Mouse (Mus musculus) retina, postnatal 1 day (tissue): Measurements from ENCODE around the gene Garnl3.

ENCODE experiments used
- DNase-seq: peaks from one replicate; pipeline ENCODE4 v3.0.0-alpha.2; 2012

Garnl3 gene

DNA sequence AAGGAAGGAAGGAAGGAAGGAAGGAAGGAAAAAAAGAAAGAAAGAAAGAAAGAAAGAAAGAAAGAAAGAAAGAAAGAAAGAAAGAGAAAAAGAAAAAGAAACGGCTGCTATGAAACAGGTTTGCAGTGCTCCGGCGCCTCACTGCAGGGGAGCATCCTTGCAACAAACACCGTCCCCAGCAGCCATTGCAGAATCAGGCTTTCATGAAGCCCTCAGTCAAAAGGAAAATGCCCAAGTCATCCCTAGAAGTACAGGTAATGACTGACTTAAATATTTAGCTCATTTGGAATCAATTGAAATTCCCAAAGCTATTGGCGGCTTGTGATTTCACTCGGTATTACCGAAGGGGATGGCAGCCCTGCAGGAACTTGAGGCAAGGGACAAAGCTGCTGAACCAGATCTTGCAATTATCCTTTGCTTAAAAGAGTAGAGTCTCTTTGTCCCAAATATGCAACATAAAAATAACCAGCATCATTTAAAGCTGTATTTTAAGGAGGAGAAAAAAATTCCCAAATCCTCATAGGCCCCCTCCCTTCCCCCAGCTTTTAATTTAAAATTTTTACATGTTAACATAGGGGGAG lies 45.3 kb downstream of the Garnl3 start:
- DNase-seq: no peak

DNA sequence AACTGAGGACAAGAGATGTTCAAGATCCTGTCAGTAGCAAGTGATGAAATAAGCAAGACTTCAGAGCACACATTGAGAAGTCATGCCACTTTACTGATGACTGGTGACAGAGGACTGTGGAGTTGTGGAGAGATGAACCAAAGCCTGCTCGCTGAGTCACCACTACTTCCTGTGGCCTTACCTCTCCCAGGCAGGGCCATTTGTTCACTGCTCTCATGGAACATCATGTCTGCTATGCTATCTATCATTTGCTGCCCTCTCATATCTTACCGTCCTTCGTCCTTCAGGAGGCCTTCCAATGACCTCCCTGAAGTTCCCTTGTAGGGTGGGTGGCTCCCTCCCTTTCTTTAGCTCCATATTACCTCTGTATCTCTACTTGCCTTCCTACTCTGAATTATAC lies 47.2 kb downstream of the Garnl3 start:
- DNase-seq: no peak

- peak; percentile 17 for DNase-seq
Observed at GRCm38 (mm10) chr2:33080166-33080565, 51.3 kb downstream of the Garnl3 start.

DNA sequence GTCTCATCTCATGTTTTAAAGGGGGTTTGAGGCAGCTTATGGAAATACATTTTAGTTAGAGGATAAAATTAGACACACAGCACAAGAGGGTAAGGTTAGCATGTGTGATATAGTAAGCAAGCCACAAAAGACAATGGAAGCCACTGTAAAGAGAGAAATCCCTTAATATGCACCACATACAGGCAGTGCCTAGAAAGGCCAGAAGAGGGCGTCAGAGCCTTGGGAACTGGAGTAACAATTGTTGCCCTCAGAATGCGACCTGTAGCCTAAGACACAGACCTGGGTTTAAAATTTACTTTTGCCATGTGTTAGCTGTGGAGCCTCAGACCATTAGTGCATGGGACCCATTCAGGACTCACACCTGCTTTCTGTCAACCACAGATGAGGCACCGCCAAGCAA lies 54.2 kb downstream of the Garnl3 start:
- DNase-seq: peak; percentile 29

DNA sequence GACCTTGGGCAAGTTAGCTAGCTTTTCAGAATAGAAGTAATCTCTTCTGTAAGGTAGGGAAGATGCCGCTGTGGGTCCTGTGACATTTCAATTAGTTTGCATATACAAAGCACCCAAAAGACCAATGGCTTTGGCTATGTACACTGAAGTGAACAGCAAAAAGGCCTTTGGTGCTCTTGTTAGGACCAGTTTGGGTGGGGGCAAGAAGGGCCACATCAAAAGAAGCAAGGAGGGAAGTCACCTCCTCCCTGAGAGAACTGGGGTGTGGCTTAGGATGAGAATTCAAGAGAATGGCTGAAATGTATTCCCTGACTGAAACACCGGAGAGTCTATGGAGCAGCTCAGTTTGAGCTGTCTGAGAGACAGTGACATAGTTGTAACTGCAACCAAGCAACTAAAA lies 56.5 kb downstream of the Garnl3 start:
- no peak for DNase-seq

DNA sequence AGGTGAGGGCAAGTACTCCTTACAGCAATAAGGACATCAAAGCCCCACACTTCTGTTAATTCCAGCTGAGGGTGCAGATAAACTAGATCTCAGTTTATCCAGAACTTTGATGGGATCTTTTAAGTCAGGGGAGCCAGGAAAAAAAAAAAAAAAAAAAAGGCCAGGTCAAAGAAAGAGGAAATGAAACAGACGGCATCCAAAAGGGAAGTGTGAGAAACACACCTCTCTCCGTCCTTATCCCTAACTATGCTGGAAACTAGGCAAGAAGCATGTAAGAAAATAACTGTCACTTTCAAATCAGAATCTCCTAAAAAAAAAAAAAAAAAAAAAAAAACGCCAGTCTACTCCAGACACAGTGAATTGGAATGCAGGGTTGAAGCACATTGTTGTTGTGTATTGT lies 57.3 kb downstream of the Garnl3 start:
- no peak for DNase-seq

GRCm38 (mm10) chr2:33072333-33072732 lies 59.1 kb downstream of the Garnl3 start:
- DNase-seq: no peak

DNA sequence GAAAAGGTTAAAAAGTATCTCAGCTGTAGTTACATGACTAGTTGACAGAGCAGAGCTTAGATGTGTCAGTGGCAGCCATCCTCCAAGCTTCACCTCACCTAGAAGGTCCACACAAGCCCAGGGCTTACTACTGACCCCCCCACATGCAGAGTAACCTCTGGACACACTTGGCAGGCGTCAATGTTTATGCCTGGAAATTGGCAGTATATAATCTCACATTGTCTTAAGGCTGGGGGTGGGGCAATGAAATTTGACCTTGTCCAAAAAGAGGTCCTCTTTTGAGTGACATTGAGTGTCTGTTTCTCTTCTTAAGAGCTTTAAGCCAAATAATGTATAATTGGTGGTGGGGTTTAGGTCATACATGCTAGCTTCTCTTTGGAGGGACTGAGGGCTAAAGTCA lies 65.8 kb downstream of the Garnl3 start:
- no peak for DNase-seq

DNA sequence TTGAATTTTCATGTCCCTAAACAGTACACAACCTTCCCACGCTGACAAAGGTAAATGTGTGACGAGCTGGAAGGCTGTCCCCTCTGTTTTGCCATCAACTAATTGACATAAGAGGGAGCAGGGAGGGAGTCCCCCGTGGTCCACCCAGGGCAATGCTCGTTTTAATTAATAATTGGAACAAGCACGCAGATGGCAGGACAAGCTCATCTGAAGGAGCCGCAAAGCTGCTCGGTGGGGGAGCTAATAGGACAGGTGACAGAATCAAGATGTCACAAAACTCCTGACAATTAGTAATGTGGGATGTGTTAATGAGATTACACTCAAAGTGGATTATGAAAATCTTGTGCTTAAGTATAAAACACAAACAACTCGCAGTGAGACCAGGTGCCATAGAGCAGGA lies 68.7 kb downstream of the Garnl3 start:
- DNase-seq: peak; percentile 81

- DNase-seq: no peak
Observed at GRCm38 (mm10) chr2:33058926-33059325, 72.5 kb downstream of the Garnl3 start.

GRCm38 (mm10) chr2:33057514-33057913 lies 73.9 kb downstream of the Garnl3 start:
- no peak for DNase-seq

DNA sequence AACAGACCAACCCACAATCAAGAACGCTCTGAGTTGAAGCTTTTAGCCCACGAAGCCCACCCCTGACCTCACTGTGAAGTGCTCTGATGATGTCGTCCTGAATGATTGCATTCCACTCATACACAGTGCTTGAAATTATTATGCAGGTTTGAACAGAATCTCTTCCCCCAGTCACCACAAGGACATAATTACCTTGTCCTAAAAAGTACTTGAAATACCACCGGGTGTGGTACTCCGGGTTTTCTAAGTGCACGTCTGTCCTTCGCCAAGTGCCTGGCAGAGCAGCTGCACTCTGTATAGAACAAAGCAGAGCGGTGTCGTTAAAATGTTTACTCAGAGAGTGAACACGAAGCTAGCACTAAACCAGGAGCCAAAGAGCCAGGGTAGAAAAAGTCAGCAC lies 77.5 kb downstream of the Garnl3 start:
- DNase-seq: no peak

GRCm38 (mm10) chr2:33047360-33047759 lies 84.1 kb downstream of the Garnl3 start:
- DNase-seq: no peak

DNA sequence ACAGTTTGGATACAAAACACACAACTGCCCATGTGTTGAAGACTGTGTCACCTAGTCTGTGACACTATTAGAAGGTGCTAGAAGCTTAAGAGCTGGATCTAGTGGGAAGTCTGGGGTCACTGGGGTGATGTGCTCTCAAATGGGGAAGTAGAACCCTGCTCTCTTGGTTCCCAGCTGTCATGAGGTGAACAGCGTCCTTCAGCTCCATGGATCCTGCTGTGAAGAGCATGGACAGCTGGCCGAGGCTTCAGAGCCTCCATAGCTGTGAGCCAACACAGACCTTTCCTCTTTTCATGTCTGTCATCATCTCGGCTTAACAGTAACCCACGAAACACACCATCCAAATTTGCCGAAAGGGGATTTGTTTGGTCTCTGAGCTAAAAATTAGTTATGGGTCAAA lies 84.5 kb downstream of the Garnl3 start:
- DNase-seq: no peak

- DNase-seq: no peak
Observed at GRCm38 (mm10) chr2:33045899-33046298, 85.6 kb downstream of the Garnl3 start.

DNA sequence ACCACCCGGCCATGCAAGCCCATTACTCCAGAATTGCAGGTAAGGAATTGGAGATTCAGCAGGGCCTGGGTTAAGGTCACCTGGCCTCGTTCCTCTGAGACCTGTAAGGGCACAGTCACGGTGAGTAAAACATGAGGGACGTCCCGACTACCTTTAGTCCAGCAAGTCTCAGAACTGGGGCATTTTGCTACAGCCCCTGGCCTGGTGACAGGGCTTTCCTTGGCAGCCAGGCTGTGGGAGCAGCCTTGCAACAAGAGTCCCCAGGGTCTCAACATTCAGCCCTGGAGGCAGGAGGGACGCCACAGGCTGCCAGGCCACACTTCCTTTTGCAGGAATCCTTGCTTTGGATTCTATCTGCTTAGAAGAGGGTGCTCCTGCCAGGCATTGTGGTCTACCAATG lies 88.7 kb downstream of the Garnl3 start:
- no peak for DNase-seq

GRCm38 (mm10) chr2:33041571-33041970 lies 89.9 kb downstream of the Garnl3 start:
- DNase-seq: no peak

DNA sequence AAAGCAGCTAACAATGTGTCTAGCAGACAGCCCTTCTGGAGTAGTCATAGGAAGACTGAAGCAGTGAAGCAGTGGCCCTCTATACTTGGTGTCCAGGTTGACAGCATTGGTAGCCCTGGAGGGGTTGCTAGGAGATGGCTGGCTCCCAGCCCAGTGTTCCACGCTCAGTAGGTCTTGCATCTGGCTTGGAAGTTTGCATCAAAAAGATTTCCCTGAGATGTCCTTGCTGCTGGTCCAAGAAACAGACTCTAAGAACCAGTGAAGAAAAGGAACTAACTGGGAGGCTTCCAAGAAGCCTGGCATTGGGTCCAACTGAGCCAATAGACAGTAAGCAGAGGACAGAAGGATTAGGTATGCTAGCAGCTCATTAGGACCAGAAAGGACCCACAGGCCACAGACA lies 94.0 kb downstream of the Garnl3 start:
- DNase-seq: no peak

GRCm38 (mm10) chr2:33035297-33035696 lies 96.2 kb downstream of the Garnl3 start:
- DNase-seq: no peak

- DNase-seq: no peak
Observed at GRCm38 (mm10) chr2:33033281-33033680, 98.2 kb downstream of the Garnl3 start.

DNA sequence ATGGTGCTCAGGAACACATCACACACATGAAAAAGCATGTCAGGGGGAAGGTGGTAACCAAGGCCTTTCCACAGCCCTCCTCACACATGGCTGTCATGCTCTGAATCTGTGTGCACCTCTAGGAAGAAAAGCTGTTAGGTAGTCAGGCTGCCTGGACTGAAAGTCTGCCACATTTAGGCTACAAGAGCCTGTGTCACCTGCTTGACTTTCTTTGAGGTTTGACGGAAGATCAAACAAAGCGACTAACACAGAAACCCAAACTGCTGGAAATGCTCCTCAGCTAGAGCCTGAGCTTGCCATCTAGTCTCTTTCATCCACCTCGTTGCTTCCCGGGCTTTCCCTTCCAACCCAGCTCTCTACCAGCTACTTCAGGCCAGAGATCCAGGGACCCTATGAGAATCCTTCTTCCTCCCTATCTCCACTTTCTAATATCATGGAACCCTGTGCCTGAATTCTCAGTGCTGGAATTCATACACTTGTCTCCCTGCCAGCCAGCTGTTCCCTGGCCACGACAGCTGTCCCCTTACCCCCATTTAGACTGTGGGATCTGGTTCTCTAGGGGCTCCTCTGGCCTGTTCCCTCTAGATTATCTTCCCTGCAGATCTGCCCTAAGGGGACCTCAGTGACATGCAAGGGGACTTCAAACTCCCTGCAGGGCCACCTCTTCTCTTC lies 98.9 kb downstream of the Garnl3 start:
- no peak for DNase-seq

DNA sequence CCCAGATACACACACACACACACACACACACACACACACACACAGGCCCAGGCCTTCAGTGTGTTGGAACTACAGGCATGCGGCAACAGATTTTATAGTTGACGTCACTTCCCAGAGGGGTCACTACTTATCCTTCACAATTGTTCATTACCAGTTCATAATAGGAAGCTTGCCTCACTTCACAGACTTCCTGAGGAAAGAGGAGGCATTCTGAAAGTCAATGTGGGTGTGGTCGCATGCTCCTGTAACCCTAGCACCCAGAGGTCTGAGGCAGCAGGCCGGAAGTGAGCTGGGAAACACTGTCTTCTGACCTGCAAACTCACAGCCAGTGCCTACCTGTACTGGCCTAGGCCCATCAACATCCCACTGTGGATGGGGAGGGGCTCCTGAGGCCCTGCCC lies 106.4 kb downstream of the Garnl3 start:
- no peak for DNase-seq

DNA sequence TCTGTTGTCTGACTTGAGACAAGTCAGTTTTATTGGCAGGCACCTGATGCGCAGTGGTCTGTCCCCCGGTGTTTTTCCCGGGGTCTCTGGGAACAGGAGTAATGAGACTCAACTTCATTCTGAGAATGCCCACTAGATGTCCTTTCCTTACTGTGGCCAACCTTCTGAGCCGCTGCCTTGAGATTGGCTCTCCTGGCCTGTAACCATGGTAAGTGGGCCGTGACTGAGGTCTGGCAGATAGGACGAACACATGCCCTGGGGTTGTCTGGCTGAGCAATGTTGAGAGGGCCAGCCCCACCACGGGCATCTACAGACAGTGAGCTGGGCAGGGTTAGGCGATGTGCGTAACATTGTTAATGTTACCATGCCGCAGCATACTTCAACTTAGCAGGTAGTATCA lies 106.9 kb downstream of the Garnl3 start:
- peak; percentile 60 for DNase-seq

DNA sequence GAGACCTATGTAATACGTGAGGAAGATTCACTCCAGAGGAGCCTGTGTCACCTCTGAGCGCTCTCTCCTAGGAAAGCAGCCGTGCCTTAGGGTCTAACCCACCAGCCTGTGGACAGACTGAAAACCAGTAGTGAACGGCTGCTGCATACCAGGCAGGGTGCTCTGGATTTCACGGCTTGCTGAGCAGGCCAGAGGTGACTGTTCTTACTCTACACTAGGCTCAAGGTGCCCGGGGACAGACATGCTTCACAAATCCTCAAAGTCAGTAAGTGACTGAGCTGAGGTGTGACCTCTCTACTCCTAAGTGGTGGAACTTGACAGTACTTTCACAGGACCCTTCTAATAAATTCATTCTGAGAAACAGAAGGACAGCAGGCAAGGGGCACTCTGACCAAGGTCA lies 108.6 kb downstream of the Garnl3 start:
- no peak for DNase-seq

GRCm38 (mm10) chr2:33018026-33018425 lies 113.4 kb downstream of the Garnl3 start:
- peak; percentile 32 for DNase-seq
